Mouse (Mus musculus) embryonic fibroblast, embryonic 13.5 days (primary cell): Measurements from ENCODE around the gene Plk4.

Experiments used
- CTCF ChIP-seq: IDR thresholded peaks from 2 replicates; pipeline ENCODE4 v1.5.1; 2011; ENCODE audit warnings: mild to moderate bottlenecking, control low read depth, low read length, moderate library complexity, borderline replicate concordance; ENCODE audit not compliant: insufficient read depth
- POLR2A ChIP-seq: IDR thresholded peaks from 2 replicates; pipeline ENCODE4 v1.6.1; 2011; ENCODE audit warnings: low read depth, mild to moderate bottlenecking, control low read depth, low read length, moderate library complexity

DNA sequence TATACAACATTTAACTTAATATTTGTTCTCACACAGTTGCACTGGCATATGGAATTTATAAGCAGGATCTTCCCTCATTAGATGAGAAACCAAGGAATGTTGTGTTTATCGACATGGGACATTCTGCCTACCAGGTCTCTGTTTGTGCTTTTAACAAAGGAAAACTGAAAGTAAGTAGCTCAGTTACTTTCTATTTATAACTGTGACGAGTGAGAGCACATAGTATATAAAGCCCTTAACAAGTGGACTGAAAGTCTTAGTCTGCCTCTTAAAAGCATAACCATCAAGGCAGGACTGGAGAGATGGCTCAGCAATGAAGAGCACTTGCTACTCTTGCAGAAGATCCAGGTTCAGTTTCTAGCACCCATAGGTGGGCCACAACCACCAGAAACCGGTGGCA lies 39.1 kb upstream of the Plk4 start:
- TF ChIP-seq CTCF (no peak), POLR2A (no peak)
